Mouse (Mus musculus): ENCODE results near the gene Rad9a. TPM values are rescaled to one million over a fixed set of nuclear protein-coding genes. Genes with fewer than 3 reads are reported as not detected.

The Rad9a gene
- polyA plus RNA-seq, 1 experiment from 2014 or later, result 28.9 TPM

DNA sequence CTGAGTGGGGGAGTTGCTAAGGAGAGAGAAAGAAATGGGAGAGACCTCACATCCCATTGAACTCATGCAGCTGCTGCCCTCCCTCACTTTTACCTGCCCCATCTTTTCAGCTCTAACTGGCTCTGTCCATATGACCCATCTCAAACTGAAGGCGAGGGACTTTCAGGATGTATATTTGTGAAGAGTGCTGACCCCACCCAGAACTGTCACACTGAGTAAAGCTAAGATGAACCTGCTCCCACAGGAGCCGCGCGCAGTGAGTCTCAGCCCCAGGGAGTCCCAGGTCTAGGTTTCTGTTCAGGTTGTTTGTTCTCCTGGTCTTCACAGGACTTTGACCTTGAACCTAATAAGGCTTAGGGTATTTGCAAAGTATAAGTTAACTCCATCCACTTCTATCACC lies 27.4 kb upstream of the Rad9a start:
- H3K4me3 ChIP-seq, result no peak overlapping the region
- peaks cover 10% of the 10 kb centered on the region for H3K4me1 ChIP-seq
- H3K36me3 ChIP-seq (ENCODE audit: poor library complexity, severe bottlenecking), result no peaks in the 10 kb centered on the region
- ATAC-seq, result no peak
- H3K4me2 ChIP-seq, result no peak overlapping the region
- WGBS, result 78% methylated on average over 4 of the region's 4 CpGs
- H3K27ac ChIP-seq, result no peak overlapping the region
- H3K27me3 ChIP-seq, result peaks cover 36% of the 10 kb centered on the region
- H3K9ac ChIP-seq, result no peak overlapping the region
- no peaks in the 10 kb centered on the region for H3K9me3 ChIP-seq (replicated peaks)

- Histone ChIP-seq H3K27me3 (peaks cover 36% of the 10 kb centered on the region), H3K4me3 (no peak overlapping the region), H3K27ac (no peak overlapping the region), H3K4me2 (no peak overlapping the region), H3K9ac (no peak overlapping the region), H3K9me3 (replicated peaks) (no peaks in the 10 kb centered on the region), H3K36me3 (ENCODE audit: poor library complexity, severe bottlenecking) (no peaks in the 10 kb centered on the region), H3K4me1 (peaks cover 10% of the 10 kb centered on the region)
- 24% methylated on average over 8 of the region's 8 CpGs for WGBS
- ATAC-seq, result no peak
Observed at GRCm38 (mm10) chr19:4227894-4228678, 26.6 kb upstream of the Rad9a start.

DNA sequence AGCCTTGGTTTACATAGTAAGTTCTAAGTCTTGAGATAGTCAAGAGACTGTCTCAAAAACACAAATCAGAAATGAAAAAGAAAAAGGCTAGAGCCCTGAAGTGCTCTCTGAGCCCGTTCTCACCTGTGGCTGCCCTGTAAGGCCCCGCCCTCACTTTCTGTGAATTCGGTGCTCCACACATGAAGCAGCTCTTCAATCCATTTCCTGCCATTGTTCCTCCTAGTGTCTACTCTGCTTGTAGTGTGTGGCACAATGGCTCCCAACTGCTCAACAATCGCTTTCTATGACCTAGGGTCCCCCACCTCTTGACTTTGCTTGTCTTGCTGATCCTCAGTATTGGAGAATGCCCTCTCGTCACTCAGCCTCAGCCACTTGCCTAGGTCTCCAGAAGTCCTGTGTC lies 26.0 kb upstream of the Rad9a start:
- H3K4me1 ChIP-seq, result peaks cover 9% of the 10 kb centered on the region
- H3K27me3 ChIP-seq, result peaks cover 32% of the 10 kb centered on the region
- H3K4me3 ChIP-seq, result no peak overlapping the region
- no peak overlapping the region for H3K4me2 ChIP-seq
- 72% methylated on average over 5 of the region's 5 CpGs for WGBS
- no peak for ATAC-seq
- H3K9ac ChIP-seq, result no peak overlapping the region
- no peaks in the 10 kb centered on the region for H3K36me3 ChIP-seq (ENCODE audit: poor library complexity, severe bottlenecking)
- H3K9me3 ChIP-seq (replicated peaks), result no peaks in the 10 kb centered on the region
- no peak overlapping the region for H3K27ac ChIP-seq

DNA sequence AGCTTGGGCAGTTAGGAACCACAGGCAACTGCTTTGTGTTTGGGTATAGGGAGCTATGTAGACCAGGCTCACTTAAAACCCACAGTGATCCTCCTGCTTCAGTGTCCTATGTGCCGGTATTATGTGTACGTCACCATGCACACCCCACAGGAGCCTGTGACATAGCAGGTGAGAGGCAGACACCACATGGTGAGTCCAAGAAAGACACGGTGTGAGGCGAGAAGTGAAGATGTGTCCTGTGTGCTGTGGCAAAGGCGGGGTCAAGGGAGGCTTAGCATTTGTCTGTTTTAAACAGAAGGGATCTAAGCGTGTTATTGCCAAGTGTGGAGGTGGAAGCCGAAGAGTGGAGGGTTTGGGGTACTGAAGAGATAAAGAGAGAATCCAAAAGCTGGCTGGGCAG lies 25.3 kb upstream of the Rad9a start:
- H3K9ac ChIP-seq, result no peak overlapping the region
- peaks cover 4% of the 10 kb centered on the region for H3K4me1 ChIP-seq
- no peak overlapping the region for H3K27ac ChIP-seq
- H3K9me3 ChIP-seq (replicated peaks), result no peaks in the 10 kb centered on the region
- no peak for ATAC-seq
- no peak overlapping the region for H3K4me3 ChIP-seq
- 90% methylated on average over 7 of the region's 7 CpGs for WGBS
- peaks cover 32% of the 10 kb centered on the region for H3K27me3 ChIP-seq
- no peak overlapping the region for H3K4me2 ChIP-seq
- H3K36me3 ChIP-seq (ENCODE audit: poor library complexity, severe bottlenecking), result no peaks in the 10 kb centered on the region

DNA sequence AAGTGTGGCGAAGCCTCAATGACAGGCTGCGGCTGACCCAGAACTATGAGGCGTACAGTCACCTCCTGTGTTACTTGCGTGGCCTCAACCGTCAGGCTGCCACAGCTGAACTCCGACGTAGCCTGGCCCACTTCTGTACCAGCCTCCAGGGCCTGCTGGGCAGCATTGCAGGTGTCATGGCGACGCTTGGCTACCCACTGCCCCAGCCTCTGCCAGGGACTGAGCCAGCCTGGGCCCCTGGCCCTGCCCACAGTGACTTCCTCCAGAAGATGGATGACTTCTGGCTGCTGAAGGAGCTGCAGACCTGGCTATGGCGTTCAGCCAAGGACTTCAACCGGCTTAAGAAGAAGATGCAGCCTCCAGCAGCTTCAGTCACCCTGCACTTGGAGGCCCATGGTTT lies 20.7 kb upstream of the Rad9a start:
- 82% methylated on average over 11 of the region's 11 CpGs for WGBS

GRCm38 (mm10) chr19:4220957-4221743 lies 19.7 kb upstream of the Rad9a start:
- Histone ChIP-seq H3K27ac (no peak overlapping the region), H3K4me2 (no peak overlapping the region), H3K4me3 (no peak overlapping the region), H3K27me3 (peaks cover 20% of the 10 kb centered on the region), H3K9me3 (replicated peaks) (no peaks in the 10 kb centered on the region), H3K9ac (0 out of 2 replicates have a peak overlapping the region, but pooled peaks have one; percentile 16), H3K36me3 (ENCODE audit: poor library complexity, severe bottlenecking) (no peaks in the 10 kb centered on the region), H3K4me1 (peaks cover 22% of the 10 kb centered on the region)
- ATAC-seq, result no peak
- 55% methylated on average over 13 of the region's 14 CpGs for WGBS

More for the DNA sequence above, 20.7 kb upstream of the Rad9a start:
- no peak overlapping the region for H3K27ac ChIP-seq
- ATAC-seq, result no peak
- H3K4me1 ChIP-seq, result peaks cover 18% of the 10 kb centered on the region
- peaks cover 12% of the 10 kb centered on the region; the same call in 1 of the 2 replicates for H3K27me3 ChIP-seq
- H3K9ac ChIP-seq, result no peak overlapping the region
- H3K9me3 ChIP-seq (replicated peaks), result no peaks in the 10 kb centered on the region
- H3K4me2 ChIP-seq, result no peak overlapping the region
- H3K4me3 ChIP-seq, result no peak overlapping the region
- H3K36me3 ChIP-seq (ENCODE audit: poor library complexity, severe bottlenecking), result no peaks in the 10 kb centered on the region

GRCm38 (mm10) chr19:4220416-4220815 lies 19.0 kb upstream of the Rad9a start:
- WGBS, result 20% methylated on average over 2 of the region's 4 CpGs
- Histone ChIP-seq H3K4me2 (no peak overlapping the region), H3K9ac (no peak overlapping the region), H3K4me3 (no peak overlapping the region), H3K27ac (no peak overlapping the region; the same call in 1 of the 2 replicates), H3K27me3 (peaks cover 23% of the 10 kb centered on the region), H3K36me3 (ENCODE audit: poor library complexity, severe bottlenecking) (no peaks in the 10 kb centered on the region), H3K9me3 (replicated peaks) (no peaks in the 10 kb centered on the region), H3K4me1 (peaks cover 25% of the 10 kb centered on the region)
- ATAC-seq, result no peak

DNA sequence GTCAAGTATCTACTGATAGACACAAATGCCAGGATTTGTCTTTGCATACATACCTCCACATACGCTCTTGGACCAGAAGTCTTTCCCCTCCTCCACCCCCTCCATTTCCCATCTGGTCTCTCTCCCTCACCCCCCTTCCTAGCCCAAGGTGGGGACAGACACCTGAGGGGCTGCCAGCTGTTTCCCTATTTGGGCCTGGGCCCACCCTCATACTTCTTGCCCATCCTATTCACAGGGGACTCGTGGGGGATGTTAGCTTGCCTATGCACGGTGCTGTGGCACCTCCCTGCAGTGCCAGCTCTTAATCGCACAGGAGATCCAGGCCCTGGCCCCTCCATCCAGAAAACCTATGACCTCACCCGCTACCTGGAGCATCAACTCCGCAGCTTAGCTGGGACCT lies 18.5 kb upstream of the Rad9a start:
- Histone ChIP-seq H3K27me3 (peaks cover 28% of the 10 kb centered on the region), H3K4me1 (peaks cover 30% of the 10 kb centered on the region), H3K27ac (no peak overlapping the region), H3K9me3 (replicated peaks) (no peaks in the 10 kb centered on the region), H3K9ac (no peak overlapping the region), H3K4me3 (no peak overlapping the region), H3K4me2 (no peak overlapping the region), H3K36me3 (ENCODE audit: poor library complexity, severe bottlenecking) (no peaks in the 10 kb centered on the region)
- WGBS, result 74% methylated on average over 6 of the region's 6 CpGs
- no peak for ATAC-seq

DNA sequence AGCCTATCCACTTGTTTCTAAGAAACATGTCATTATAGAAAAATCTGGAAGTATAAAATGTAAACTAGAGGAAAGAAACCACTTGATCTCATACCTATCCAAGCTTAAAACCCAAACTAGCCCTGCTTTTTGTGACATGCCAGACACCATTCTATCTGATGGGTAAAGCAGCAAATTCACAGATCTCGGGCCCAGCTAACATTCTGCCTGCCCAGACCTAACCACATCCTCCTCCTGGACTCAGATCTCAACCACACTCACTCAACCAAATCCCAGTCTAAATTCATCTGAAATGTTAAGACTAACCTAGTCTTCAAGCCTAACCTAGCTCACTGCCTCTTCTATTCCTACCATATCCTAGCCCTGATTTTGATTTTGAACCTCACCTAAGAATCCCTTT lies 17.3 kb upstream of the Rad9a start:
- ATAC-seq, result no peak
- WGBS, result 83% methylated on average over 1 of the region's 1 CpGs

DNA sequence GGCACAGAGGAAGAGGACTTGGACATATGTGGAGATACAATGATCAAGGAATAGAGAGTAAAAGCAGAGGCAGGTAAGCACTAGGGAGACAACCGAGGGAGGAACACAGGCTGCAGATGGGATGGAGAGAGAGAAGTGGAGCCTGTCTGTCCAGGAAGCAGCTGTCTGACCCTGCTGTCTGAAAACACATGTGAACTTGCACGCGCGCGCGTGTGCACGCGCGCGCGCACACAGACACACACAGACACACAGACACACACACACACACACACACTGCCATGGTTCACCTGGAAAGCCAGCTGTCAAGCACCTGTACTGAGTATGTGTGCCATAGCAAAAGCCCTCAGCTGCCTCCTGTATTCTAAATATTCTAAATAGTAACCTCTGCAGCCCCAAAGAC lies 16.8 kb upstream of the Rad9a start:
- Histone ChIP-seq H3K4me1 (peaks cover 47% of the 10 kb centered on the region), H3K9ac (no peak overlapping the region), H3K27ac (no peak overlapping the region), H3K27me3 (peaks cover 40% of the 10 kb centered on the region), H3K36me3 (ENCODE audit: poor library complexity, severe bottlenecking) (no peaks in the 10 kb centered on the region), H3K4me2 (no peak overlapping the region), H3K9me3 (replicated peaks) (no peaks in the 10 kb centered on the region), H3K4me3 (no peak overlapping the region)
- 67% methylated on average over 1 of the region's 11 CpGs for WGBS
- ATAC-seq, result no peak

More for the DNA sequence above, 17.3 kb upstream of the Rad9a start:
- Histone ChIP-seq H3K36me3 (ENCODE audit: poor library complexity, severe bottlenecking) (no peaks in the 10 kb centered on the region), H3K27ac (no peak overlapping the region), H3K4me3 (no peak overlapping the region), H3K9me3 (replicated peaks) (no peaks in the 10 kb centered on the region), H3K4me1 (peaks cover 42% of the 10 kb centered on the region), H3K4me2 (no peak overlapping the region), H3K9ac (no peak overlapping the region), H3K27me3 (peaks cover 38% of the 10 kb centered on the region)

DNA sequence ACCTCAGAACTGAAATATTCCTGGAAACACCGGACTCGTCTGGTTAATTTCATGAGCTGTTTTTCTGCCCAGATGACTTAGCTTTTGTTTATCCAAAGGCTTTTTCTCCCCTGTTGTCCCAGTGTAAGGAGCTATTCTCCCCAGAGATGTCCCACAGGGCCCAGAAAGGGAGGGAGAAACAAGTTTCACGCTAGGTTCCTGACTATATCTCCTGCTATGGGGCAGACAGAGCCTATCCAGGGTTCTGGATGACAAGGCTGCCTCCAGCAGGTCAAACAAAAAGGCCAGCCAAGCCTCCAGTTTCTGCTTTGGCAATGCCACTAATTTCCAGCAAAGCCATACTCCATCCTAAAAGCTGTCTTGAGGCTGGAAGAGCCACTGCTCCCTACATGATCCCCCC lies 16.4 kb upstream of the Rad9a start:
- no peak overlapping the region for H3K4me2 ChIP-seq
- H3K27ac ChIP-seq, result no peak overlapping the region
- no peak overlapping the region for H3K4me3 ChIP-seq
- H3K36me3 ChIP-seq (ENCODE audit: poor library complexity, severe bottlenecking), result no peaks in the 10 kb centered on the region
- peaks cover 51% of the 10 kb centered on the region for H3K4me1 ChIP-seq
- 34% methylated on average over 3 of the region's 3 CpGs for WGBS
- no peak overlapping the region for H3K9ac ChIP-seq
- peaks cover 45% of the 10 kb centered on the region for H3K27me3 ChIP-seq
- no peak for ATAC-seq
- H3K9me3 ChIP-seq (replicated peaks), result no peaks in the 10 kb centered on the region

GRCm38 (mm10) chr19:4217140-4217539 lies 15.7 kb upstream of the Rad9a start:
- Histone ChIP-seq H3K9me3 (replicated peaks) (no peaks in the 10 kb centered on the region), H3K36me3 (ENCODE audit: poor library complexity, severe bottlenecking) (no peaks in the 10 kb centered on the region), H3K4me1 (peaks cover 57% of the 10 kb centered on the region), H3K27ac (no peak overlapping the region), H3K27me3 (peaks cover 50% of the 10 kb centered on the region), H3K9ac (no peak overlapping the region), H3K4me2 (no peak overlapping the region), H3K4me3 (no peak overlapping the region)
- WGBS, result 5% methylated on average over 5 of the region's 5 CpGs
- ATAC-seq, result no peak
